Mouse (Mus musculus) ES-Bruce4 (cell line): ENCODE measurements at regions not wholly inside any gene's neighbourhood (a gene's known extent, or its start where the extent isn't known, plus 50 kb on each side); places are given as distances from the start of the nearest gene placed in this dataset.
A peak's percentile ranks its signal among the peaks of the same experiment; 100 is the strongest.

ENCODE experiments used
- H3K27ac ChIP-seq: 2 replicates; pipeline ENCODE4 v1.5.1; 2012; ENCODE audit warnings: low read length, inconsistent platforms; ENCODE audit not compliant: insufficient read depth
- H3K27me3 ChIP-seq: 2 replicates; pipeline ENCODE4 v1.6.1; 2012; ENCODE audit warnings: mild to moderate bottlenecking, low read length, inconsistent platforms; ENCODE audit not compliant: control insufficient read depth, poor library complexity, insufficient read depth, severe bottlenecking
- H3K36me3 ChIP-seq: 2 replicates; pipeline ENCODE4 v1.6.1; 2012; ENCODE audit warnings: inconsistent platforms, mild to moderate bottlenecking, low read length, moderate library complexity; ENCODE audit not compliant: control insufficient read depth, poor library complexity, insufficient read depth, severe bottlenecking
- H3K4me1 ChIP-seq: one replicate; pipeline ENCODE4 v1.8.1; 2011; ENCODE audit warnings: low read length; ENCODE audit not compliant: control insufficient read depth, insufficient read depth
- H3K4me3 ChIP-seq: 2 replicates; pipeline ENCODE4 v1.5.1; 2011; ENCODE audit warnings: low read depth, mild to moderate bottlenecking, low read length
- H3K9ac ChIP-seq: 2 replicates; pipeline ENCODE4 v1.6.1; 2012; ENCODE audit warnings: low read depth, mild to moderate bottlenecking, inconsistent platforms; ENCODE audit not compliant: poor library complexity, severe bottlenecking
- H3K9me3 ChIP-seq: replicated peaks from 2 replicates; pipeline ENCODE4 v1.6.1; 2012; ENCODE audit warnings: mild to moderate bottlenecking, low read length, inconsistent platforms; ENCODE audit not compliant: control insufficient read depth, poor library complexity, insufficient read depth, severe bottlenecking
- CTCF ChIP-seq: IDR thresholded peaks from one replicate; pipeline ENCODE4 v1.8.1; 2011; ENCODE audit warnings: low read depth, low read length
- EP300 ChIP-seq: IDR thresholded peaks from 2 replicates; pipeline ENCODE4 v1.6.1; 2011; ENCODE audit warnings: low read depth, low read length; ENCODE audit not compliant: insufficient read depth
- POLR2A ChIP-seq: IDR thresholded peaks from one replicate; pipeline ENCODE4 v1.8.1; 2011; ENCODE audit warnings: low read length; ENCODE audit not compliant: insufficient read depth

- TF ChIP-seq EP300 (no peak), CTCF (no peak), POLR2A (no peak)
Measured at GRCm38 (mm10) chr7:116607628-116608225, 103.6 kb downstream of the Nucb2 start.

DNA sequence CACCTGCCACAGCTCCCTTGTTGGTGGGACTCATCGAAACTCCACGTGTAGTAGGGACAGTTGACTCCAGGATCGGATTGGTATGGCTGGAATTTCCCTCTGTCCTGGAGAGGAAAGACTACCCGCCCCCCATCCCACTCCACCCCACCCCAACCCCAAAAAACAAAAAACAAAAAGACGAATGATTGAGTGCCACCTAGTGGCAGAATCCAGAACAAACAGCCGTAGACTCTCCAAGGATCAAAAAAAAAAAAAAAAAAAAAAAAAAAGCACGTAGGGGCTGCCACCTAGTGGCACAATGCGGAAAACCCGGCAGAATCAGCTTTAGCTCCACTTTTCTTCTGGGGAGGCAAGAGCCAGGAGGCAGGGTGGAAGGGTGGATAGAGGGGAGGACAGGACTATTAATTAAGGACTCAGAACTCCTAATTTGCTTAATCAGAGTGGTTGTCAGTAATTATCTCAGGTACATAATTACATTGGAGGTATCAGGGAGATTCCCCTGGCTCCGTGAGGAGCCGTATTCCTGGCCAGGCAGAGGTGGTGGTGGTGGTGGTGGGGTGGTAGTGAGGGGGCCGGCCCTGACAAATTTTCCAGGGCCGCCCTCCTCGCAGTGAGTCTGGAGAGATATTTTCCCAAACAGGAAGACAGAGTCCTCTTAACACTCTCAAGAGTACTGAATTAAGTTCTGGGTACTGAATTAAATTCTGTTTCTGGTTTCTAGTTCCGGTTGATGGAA lies 104.3 kb downstream of the Nucb2 start:
- Histone ChIP-seq H3K9ac (no peak overlapping the region; the same call in 1 of the 2 replicates), H3K27me3 (no peaks in the 10 kb centered on the region; the same call in 1 of the 2 replicates), H3K9me3 (no peaks in the 10 kb centered on the region), H3K4me1 (no peaks in the 10 kb centered on the region), H3K36me3 (no peaks in the 10 kb centered on the region), H3K27ac (no peak overlapping the region), H3K4me3 (0 out of 2 replicates have a peak overlapping the region, but pooled peaks have one; percentile 31)
- TF ChIP-seq EP300 (no peak), CTCF (peak; percentile 48), POLR2A (no peak)

More at GRCm38 (mm10) chr7:116607628-116608225, 103.6 kb downstream of the Nucb2 start:
- H3K9ac ChIP-seq: no peak overlapping the region; the same call in 1 of the 2 replicates
- no peak overlapping the region for H3K4me3 ChIP-seq
- H3K9me3 ChIP-seq: no peaks in the 10 kb centered on the region
- no peaks in the 10 kb centered on the region for H3K36me3 ChIP-seq
- no peaks in the 10 kb centered on the region for H3K4me1 ChIP-seq
- no peaks in the 10 kb centered on the region; the same call in 1 of the 2 replicates for H3K27me3 ChIP-seq
- no peak overlapping the region for H3K27ac ChIP-seq

DNA sequence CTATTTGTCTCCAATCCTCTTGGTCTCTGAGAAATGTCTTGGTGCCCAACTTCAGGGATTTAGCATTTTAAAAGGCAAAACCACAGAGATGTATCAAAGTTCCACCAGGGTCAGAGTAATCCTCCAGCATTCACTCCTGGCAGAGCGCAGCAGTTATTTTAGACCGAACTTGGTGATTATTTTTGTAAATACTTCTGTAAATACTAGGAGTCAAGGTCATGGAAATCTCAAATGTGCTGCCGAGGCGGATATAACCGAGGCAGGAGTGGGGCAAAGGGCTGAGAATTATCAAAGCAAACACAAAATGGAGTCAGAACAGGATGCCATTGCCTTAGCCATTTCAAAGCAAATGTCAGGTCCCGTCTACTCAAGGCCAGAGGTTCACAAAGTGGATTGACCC lies 105.2 kb downstream of the Nucb2 start:
- no peaks in the 10 kb centered on the region for H3K36me3 ChIP-seq
- H3K4me1 ChIP-seq: no peaks in the 10 kb centered on the region
- TF ChIP-seq POLR2A (no peak), CTCF (no peak), EP300 (no peak)
- no peaks in the 10 kb centered on the region; the same call in 1 of the 2 replicates for H3K27me3 ChIP-seq
- no peak overlapping the region for H3K4me3 ChIP-seq
- no peak overlapping the region for H3K27ac ChIP-seq
- no peak overlapping the region for H3K9ac ChIP-seq
- no peaks in the 10 kb centered on the region for H3K9me3 ChIP-seq

- TF ChIP-seq POLR2A (no peak), CTCF (no peak), EP300 (no peak)
- H3K36me3 ChIP-seq: no peaks in the 10 kb centered on the region
- no peaks in the 10 kb centered on the region for H3K9me3 ChIP-seq
- H3K27ac ChIP-seq: no peak overlapping the region
- H3K9ac ChIP-seq: no peak overlapping the region
- no peaks in the 10 kb centered on the region; the same call in 1 of the 2 replicates for H3K27me3 ChIP-seq
- no peak overlapping the region for H3K4me3 ChIP-seq
- H3K4me1 ChIP-seq: no peaks in the 10 kb centered on the region
Measured at GRCm38 (mm10) chr7:116609906-116610305, 105.7 kb downstream of the Nucb2 start.

DNA sequence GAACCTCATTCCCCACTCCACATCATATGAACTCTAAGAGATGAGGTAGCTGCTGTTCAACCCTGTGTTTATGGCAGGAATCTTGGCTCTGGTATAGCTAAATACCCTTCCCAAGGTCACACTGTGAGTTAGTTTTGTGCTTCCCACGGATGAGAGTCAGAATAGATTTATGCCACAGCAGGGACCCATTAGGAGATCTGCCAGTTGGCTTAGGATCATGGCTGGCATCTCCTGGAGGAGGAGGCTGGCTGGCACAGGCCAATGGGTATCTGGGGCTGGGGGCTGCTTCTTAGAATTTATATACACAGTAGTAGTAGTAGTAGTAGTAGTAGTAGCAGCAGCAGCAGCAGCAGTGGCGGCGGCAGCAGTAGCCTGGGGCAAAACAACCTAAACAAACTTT lies 111.8 kb downstream of the Nucb2 start:
- Histone ChIP-seq H3K9ac (no peak overlapping the region), H3K9me3 (no peaks in the 10 kb centered on the region), H3K4me3 (no peak overlapping the region), H3K27ac (no peak overlapping the region), H3K4me1 (no peaks in the 10 kb centered on the region), H3K36me3 (no peaks in the 10 kb centered on the region), H3K27me3 (no peaks in the 10 kb centered on the region)
- TF ChIP-seq POLR2A: no peak
- TF ChIP-seq EP300: no peak
- no peak for TF ChIP-seq CTCF

- no peak overlapping the region for H3K27ac ChIP-seq
- H3K27me3 ChIP-seq: no peaks in the 10 kb centered on the region
- H3K4me3 ChIP-seq: no peak overlapping the region
- no peak for TF ChIP-seq POLR2A
- TF ChIP-seq EP300: no peak
- TF ChIP-seq CTCF: no peak
- H3K4me1 ChIP-seq: no peaks in the 10 kb centered on the region
- no peaks in the 10 kb centered on the region for H3K9me3 ChIP-seq
- no peaks in the 10 kb centered on the region for H3K36me3 ChIP-seq
- H3K9ac ChIP-seq: no peak overlapping the region
Measured at GRCm38 (mm10) chr7:116619636-116620035, 115.5 kb downstream of the Nucb2 start.
